Mouse (Mus musculus): ENCODE results near the gene Ephb6.
A peak's percentile ranks its signal among the peaks of the same experiment; 100 is the strongest.
"Not testable (repeated sequence)": the region's sequence is repeated elsewhere in the genome, so short reads cannot be mapped to it uniquely, and the experiment has no call there.

Ephb6 gene

GRCm38 (mm10) chr6:41605061-41605793 is at the start of gene Ephb6:
Ephb6 (plus strand) TSS chr6:41605482.
- DNase-seq (ENCODE audit: low spot score in 2 of 2), result peak; percentile 43 to 53

- DNase-seq (ENCODE audit: low spot score in 2 of 2), result no peak
Observed at GRCm38 (mm10) chr6:41556389-41556788, 48.9 kb upstream of the Ephb6 start.

GRCm38 (mm10) chr6:41557468-41557867 is 47.8 kb upstream of the Ephb6 start:
- no peak for DNase-seq (ENCODE audit: low spot score in 2 of 2)

- DNase-seq (ENCODE audit: low spot score in 2 of 2), result no peak
Observed at GRCm38 (mm10) chr6:41558271-41558670, 47.0 kb upstream of the Ephb6 start.

GRCm38 (mm10) chr6:41559331-41559730 is 46.0 kb upstream of the Ephb6 start:
- DNase-seq (ENCODE audit: low spot score in 2 of 2), result no peak

- no peak for DNase-seq (ENCODE audit: low spot score in 2 of 2)
Observed at GRCm38 (mm10) chr6:41560273-41560672, 45.0 kb upstream of the Ephb6 start.

- DNase-seq (ENCODE audit: low spot score in 2 of 2), result no peak
Observed at GRCm38 (mm10) chr6:41562598-41562997, 42.7 kb upstream of the Ephb6 start.

GRCm38 (mm10) chr6:41563104-41563951 is 42.0 kb upstream of the Ephb6 start:
- not testable (repeated sequence) for DNase-seq (ENCODE audit: low spot score in 2 of 2)

GRCm38 (mm10) chr6:41565261-41565660 is 40.0 kb upstream of the Ephb6 start:
- no peak for DNase-seq (ENCODE audit: low spot score in 2 of 2)

- no peak for DNase-seq (ENCODE audit: low spot score in 2 of 2)
Observed at GRCm38 (mm10) chr6:41566965-41567364, 38.3 kb upstream of the Ephb6 start.

- DNase-seq (ENCODE audit: low spot score in 2 of 2), result no peak
Observed at GRCm38 (mm10) chr6:41569078-41569477, 36.2 kb upstream of the Ephb6 start.

- DNase-seq (ENCODE audit: low spot score in 2 of 2), result no peak
Observed at GRCm38 (mm10) chr6:41576526-41577097, 28.7 kb upstream of the Ephb6 start.

- DNase-seq (ENCODE audit: low spot score in 2 of 2), result no peak
Observed at GRCm38 (mm10) chr6:41577297-41577696, 28.0 kb upstream of the Ephb6 start.

- no peak for DNase-seq (ENCODE audit: low spot score in 2 of 2)
Observed at GRCm38 (mm10) chr6:41581295-41581694, 24.0 kb upstream of the Ephb6 start.

- DNase-seq (ENCODE audit: low spot score in 2 of 2), result no peak
Observed at GRCm38 (mm10) chr6:41582189-41582588, 23.1 kb upstream of the Ephb6 start.

GRCm38 (mm10) chr6:41604401-41605050 is 756 bp upstream of the Ephb6 start:
- DNase-seq (ENCODE audit: low spot score in 2 of 2), result peak; percentile 25 to 40

GRCm38 (mm10) chr6:41605794-41606104 is 467 bp downstream of the Ephb6 start:
- no peak for DNase-seq (ENCODE audit: low spot score in 2 of 2)

- peak; percentile 33 to 38 for DNase-seq (ENCODE audit: low spot score in 2 of 2)
Observed at GRCm38 (mm10) chr6:41606214-41606613, 932 bp downstream of the Ephb6 start.

GRCm38 (mm10) chr6:41607637-41608036 is 2.4 kb downstream of the Ephb6 start:
- DNase-seq (ENCODE audit: low spot score in 2 of 2), result no peak

GRCm38 (mm10) chr6:41620173-41620798 is 15.0 kb downstream of the Ephb6 start:
- DNase-seq (ENCODE audit: low spot score in 2 of 2), result no peak

GRCm38 (mm10) chr6:41621241-41621990 is 16.1 kb downstream of the Ephb6 start:
- DNase-seq (ENCODE audit: low spot score in 2 of 2), result no peak
